8 mouse cellular contexts compared by ENCODE assay signal in the genomic region with DNA sequence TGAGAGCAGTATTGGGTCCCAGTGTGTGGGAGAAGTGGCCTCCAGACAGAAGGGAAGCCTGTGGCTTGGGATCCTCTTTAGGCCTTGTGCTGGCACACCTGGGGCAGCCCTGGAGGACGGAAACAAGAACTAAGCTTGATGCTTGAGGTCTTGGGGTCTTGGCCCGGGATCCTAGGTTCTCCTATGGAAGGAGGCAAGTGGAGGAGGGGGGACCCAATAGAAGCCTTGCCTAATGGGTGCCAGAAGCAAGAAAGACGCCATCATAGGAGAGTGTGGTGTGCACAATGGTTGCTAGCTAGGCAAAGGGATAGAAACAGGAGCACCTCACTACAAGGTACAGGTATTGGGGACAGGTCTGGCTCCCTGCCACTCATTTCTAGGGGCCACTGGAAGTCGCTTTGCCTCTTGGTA. TPM values are rescaled to one million over a fixed set of nuclear protein-coding genes. Genes with fewer than 3 reads are reported as not detected.
A peak's percentile ranks its signal among the peaks of the same experiment; 100 is the strongest.
DNase-seq lines count a peak whose midpoint lies in the region; ATAC-seq lines count a peak whose summit lies in the region.

No protein-coding gene starts in this region.

- peak; percentile 39 for DNase-seq in cerebellum, adult 8-10 months
- DNase-seq in cerebellum, postnatal 36 days, result no peak
- DNase-seq in thymus, postnatal 4 days, result peak; percentile 29
- DNase-seq in thymus, postnatal 14 days, result no peak
- DNase-seq in frontal cortex, adult 2 months (ENCODE audit: extremely low spot score in 1 of 2, low spot score in 1 of 2), result no peak
- no peak for DNase-seq in yolk sac, embryonic 10.5 days (ENCODE audit: low spot score)

- no peaks in the 10 kb centered on the region for H3K9me3 ChIP-seq in hindbrain, embryonic 15.5 days
- no peaks in the 10 kb centered on the region for H3K9me3 ChIP-seq in stomach, embryonic 16.5 days (replicated peaks; ENCODE audit: control insufficient read depth, low read length)

- no peaks in the 10 kb centered on the region for H3K27me3 ChIP-seq in hindbrain, embryonic 15.5 days
- H3K27me3 ChIP-seq in stomach, embryonic 16.5 days (ENCODE audit: control insufficient read depth, insufficient read depth, low read length), result no peaks in the 10 kb centered on the region

- H3K36me3 ChIP-seq in hindbrain, embryonic 15.5 days, result 0 out of 2 replicates have a peak, but pooled peaks cover 3% of the 10 kb centered on the region
- no peaks in the 10 kb centered on the region for H3K36me3 ChIP-seq in stomach, embryonic 16.5 days (ENCODE audit: control insufficient read depth, insufficient read depth, low read length)

- no peak overlapping the region for H3K9ac ChIP-seq in hindbrain, embryonic 15.5 days
- peak overlapping the region; percentile 89; the same call in 1 of the 2 replicates for H3K9ac ChIP-seq in stomach, embryonic 16.5 days (ENCODE audit: low read length)

- H3K4me1 ChIP-seq in hindbrain, embryonic 15.5 days (replicated peaks), result peaks cover 65% of the 10 kb centered on the region
- peaks cover 51% of the 10 kb centered on the region for H3K4me1 ChIP-seq in stomach, embryonic 16.5 days (ENCODE audit: control insufficient read depth, insufficient read depth, low read length)

- WGBS in hindbrain, embryonic 15.5 days, result 36% methylated on average over 4 of the region's 4 CpGs
- 49% methylated on average over 4 of the region's 4 CpGs for WGBS in stomach, embryonic 16.5 days

- peak overlapping the region; percentile 93 for H3K27ac ChIP-seq in hindbrain, embryonic 15.5 days (replicated peaks)
- H3K27ac ChIP-seq in stomach, embryonic 16.5 days (ENCODE audit: low read length), result peak overlapping the region; percentile 77

- ATAC-seq in hindbrain, embryonic 15.5 days (ENCODE audit: low FRiP score, low read depth), result no peak
- no peak for ATAC-seq in stomach, embryonic 16.5 days (ENCODE audit: insufficient read depth, low FRiP score)

- H3K4me2 ChIP-seq in hindbrain, embryonic 15.5 days, result peak overlapping the region; percentile 82; the same call in 1 of the 2 replicates
- H3K4me2 ChIP-seq in stomach, embryonic 16.5 days (ENCODE audit: low read depth, low read length), result 0 out of 2 replicates have a peak overlapping the region, but pooled peaks have one; percentile 17

- no peak overlapping the region for H3K4me3 ChIP-seq in hindbrain, embryonic 15.5 days
- H3K4me3 ChIP-seq in stomach, embryonic 16.5 days (replicated peaks; ENCODE audit: low read length), result no peak overlapping the region

RNA-seq across cellular contexts. Expression of a gene that starts 0.7 kb away (rescaled TPM):
- 24.0 and 32.1 TPM in 2 replicates for polyA plus RNA-seq in hindbrain, embryonic 15.5 days (2015; fragmentation: Nextera tagmentation; extraction: Ambion mirVana)
- polyA plus RNA-seq in stomach, embryonic 16.5 days (2015; fragmentation: Nextera tagmentation; extraction: Ambion mirVana), result 5.4 and 9.7 TPM in 2 replicates
- polyA plus RNA-seq in frontal cortex, adult 2 months (2012; rRNA removed), result 20.2 and 24.6 TPM in 2 replicates

RNA-seq across cellular contexts. Expression of a gene that starts 25.4 kb away (rescaled TPM):
- 62.2 and 66.2 TPM in 2 replicates for polyA plus RNA-seq in hindbrain, embryonic 15.5 days (2015; fragmentation: Nextera tagmentation; extraction: Ambion mirVana)
- polyA plus RNA-seq in stomach, embryonic 16.5 days (2015; fragmentation: Nextera tagmentation; extraction: Ambion mirVana), result 46.9 and 50.4 TPM in 2 replicates
- 73.6 and 74.1 TPM in 2 replicates for polyA plus RNA-seq in frontal cortex, adult 2 months (2012; rRNA removed)

RNA-seq across cellular contexts. Expression of a gene that starts 49.0 kb away (rescaled TPM):
- 1,050 and 1,125 TPM in 2 replicates for polyA plus RNA-seq in hindbrain, embryonic 15.5 days (2015; fragmentation: Nextera tagmentation; extraction: Ambion mirVana)
- polyA plus RNA-seq in stomach, embryonic 16.5 days (2015; fragmentation: Nextera tagmentation; extraction: Ambion mirVana), result 986 and 1,009 TPM in 2 replicates
- 1,156 and 1,379 TPM in 2 replicates for polyA plus RNA-seq in frontal cortex, adult 2 months (2012; rRNA removed)

Comparison
In these comparisons a context has a peak if more than half of its experiments do, and no peak if none do; other contexts are left out.
1. DNase-seq: peak in cerebellum, adult 8-10 months (single experiment) and thymus, postnatal 4 days (single experiment); none in cerebellum, postnatal 36 days (0 of 2), thymus, postnatal 14 days (single experiment), frontal cortex, adult 2 months (0 of 2) and yolk sac, embryonic 10.5 days (single experiment).